Mouse (Mus musculus): ENCODE data around the gene Ppfibp2.
A peak's percentile ranks its signal among the peaks of the same experiment; 100 is the strongest.

The Ppfibp2 gene

DNA sequence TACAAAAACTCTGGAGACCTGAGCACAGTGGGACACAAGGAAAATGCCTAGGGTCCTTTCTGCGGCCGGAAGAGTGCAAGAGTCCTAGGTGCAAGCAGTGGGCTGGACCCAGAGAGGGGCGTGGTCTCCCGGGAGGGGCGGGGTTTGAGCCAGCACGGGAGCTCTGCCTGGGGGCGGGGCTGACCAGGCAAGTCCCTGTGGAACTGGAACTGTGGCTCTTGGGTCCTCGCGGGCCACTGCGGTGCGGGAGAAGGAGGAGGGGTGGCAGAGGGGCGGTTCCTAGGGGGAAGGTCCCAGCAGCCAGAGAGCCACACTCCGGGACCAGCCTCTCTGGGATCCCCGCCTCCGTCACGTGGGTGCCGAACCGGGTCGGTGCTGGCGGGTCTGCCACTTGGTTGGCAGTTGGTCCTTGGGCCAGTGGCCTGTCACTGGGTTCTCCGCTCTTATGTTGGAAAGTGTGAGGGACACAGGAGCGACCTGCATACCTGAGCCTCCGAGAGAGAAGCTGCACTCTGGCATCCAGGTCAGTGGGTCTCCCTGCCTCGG is at the start of gene Ppfibp2:
TSS of gene Ppfibp2 (plus strand) at position 351 of the 546 bp plus-strand sequence.
- peak; percentile 99 for DNase-seq

- DNase-seq, result peak; percentile 10
These were observed 47.1 kb upstream of the Ppfibp2 start for GRCm38 (mm10) chr7:107547872-107548271.

GRCm38 (mm10) chr7:107553461-107553860 is 41.5 kb upstream of the Ppfibp2 start:
- peak; percentile 63 for DNase-seq

GRCm38 (mm10) chr7:107555906-107556305 is 39.1 kb upstream of the Ppfibp2 start:
- DNase-seq, result peak; percentile 55

DNA sequence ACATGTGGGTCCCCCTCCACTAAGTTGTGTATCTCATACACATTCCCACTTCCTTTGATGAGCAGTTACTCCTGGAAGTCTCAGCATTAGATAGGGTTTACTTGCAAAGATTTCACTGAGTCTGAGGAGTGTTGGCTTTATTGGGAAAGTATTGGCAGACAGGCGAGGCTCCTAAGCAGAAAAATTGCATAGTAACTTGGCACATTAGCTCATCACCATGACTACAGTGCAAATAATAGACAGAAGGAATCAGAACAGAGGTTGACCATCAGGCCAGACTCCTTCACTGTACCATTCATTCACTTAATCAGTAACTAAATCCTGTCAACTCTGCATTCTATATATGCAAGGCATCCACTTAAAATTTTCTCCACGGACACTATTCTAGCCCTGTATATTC is 34.3 kb upstream of the Ppfibp2 start:
- peak; percentile 31 for DNase-seq

- peak; percentile 68 for DNase-seq
These were observed 33.4 kb upstream of the Ppfibp2 start for GRCm38 (mm10) chr7:107561584-107561983.

DNA sequence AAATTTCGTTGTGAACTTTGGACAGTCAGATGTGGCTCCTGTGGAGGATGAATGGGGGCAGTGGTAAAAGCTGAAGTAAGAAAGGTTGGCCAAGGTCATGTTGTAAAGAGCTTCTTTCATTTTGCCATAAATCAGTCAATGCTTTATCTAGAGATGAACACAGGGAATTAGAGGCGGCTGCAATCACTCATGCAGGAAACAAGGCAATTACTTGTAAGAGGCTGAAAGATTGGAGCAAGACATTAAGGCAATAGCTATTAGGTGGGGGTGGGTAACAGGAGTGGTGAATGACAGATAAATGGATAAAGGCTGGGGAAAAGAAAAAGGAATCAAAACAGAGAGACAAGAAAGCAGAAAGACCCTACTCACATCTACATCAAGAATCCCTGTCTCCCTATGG is 31.3 kb upstream of the Ppfibp2 start:
- DNase-seq, result peak; percentile 17

- peak; percentile 96 for DNase-seq
These were observed 27.7 kb upstream of the Ppfibp2 start, which contains the start of gene Olfml1 for GRCm38 (mm10) chr7:107567261-107567671. TSS of gene Olfml1 (plus strand) at chr7:107567446.

- no peak for DNase-seq
These were observed 27.3 kb upstream of the Ppfibp2 start for GRCm38 (mm10) chr7:107567674-107568073.

GRCm38 (mm10) chr7:107568971-107569370 is 26.0 kb upstream of the Ppfibp2 start:
- DNase-seq, result peak; percentile 85

DNA sequence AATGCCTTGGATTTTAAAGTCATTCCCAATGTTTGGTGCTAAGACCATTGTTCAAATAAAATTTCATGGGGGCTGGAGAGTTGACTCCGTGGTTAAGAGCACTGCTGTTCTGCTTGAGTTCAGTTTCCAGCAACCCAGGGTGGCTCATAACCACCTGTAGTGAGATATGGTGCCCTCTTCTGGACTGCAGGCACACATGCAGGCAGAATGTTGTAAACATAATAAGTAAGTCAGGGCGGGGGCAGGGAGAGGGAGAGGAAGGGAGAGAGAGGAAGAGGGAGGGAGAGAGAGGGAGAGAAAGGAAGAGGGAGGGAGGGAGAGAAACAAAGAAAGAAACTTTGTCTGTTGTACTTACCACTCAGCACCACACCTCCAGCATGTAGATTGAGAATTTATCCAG is 21.2 kb upstream of the Ppfibp2 start:
- peak; percentile 61 for DNase-seq

GRCm38 (mm10) chr7:107574276-107574675 is 20.7 kb upstream of the Ppfibp2 start:
- peak; percentile 84 for DNase-seq

- DNase-seq, result peak; percentile 96
These were observed 2.4 kb upstream of the Ppfibp2 start for GRCm38 (mm10) chr7:107592641-107593040.

GRCm38 (mm10) chr7:107593904-107594303 is 1.1 kb upstream of the Ppfibp2 start:
- peak; percentile 96 for DNase-seq

DNA sequence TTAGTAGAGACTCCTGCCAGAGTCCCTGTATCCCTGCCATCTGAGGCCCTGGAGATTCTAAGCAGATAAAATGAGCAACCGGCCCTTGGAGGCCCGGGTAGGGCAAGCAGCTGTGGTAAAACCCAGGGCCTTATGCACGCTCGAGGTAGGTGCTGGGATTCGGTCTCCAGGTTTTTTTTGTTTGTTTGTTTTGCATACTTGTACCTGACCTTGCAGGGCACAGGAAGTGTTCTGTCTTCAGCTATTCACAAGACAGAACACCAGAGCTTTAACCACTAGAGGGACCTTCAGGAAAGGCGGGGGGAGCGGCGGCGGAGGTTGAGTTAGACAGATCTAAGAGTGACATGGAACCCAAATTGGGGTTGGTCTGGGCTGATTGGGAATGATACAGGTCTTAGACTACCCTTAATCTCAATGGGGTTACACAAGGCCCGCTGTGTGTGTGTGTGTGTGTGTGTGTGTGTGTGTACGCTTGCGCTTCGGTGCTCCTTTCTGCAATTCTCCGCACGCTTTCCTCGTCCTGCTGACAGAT is 616 bp upstream of the Ppfibp2 start:
- DNase-seq, result peak; percentile 94

GRCm38 (mm10) chr7:107595426-107595825 is 419 bp downstream of the Ppfibp2 start:
- DNase-seq, result peak; percentile 93

DNA sequence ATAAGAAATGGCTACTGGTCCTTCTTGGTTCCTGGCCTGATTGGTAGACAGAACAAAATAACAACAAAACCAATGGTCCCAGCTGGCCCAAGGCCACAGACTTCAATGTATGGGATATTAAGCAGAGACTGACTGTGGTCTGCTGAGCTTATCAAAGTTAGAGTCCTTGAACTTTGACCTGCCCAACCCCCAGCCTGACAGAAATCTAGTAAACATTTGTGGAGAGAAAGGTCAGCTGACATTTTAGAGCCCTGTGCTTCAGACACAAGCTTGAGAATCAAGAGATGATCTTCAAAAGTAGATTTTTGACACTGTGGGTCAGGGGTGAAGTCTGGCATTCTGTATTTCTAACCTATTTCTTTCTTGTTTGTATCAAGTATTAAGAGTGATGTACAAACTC is 1.7 kb downstream of the Ppfibp2 start:
- no peak for DNase-seq

DNA sequence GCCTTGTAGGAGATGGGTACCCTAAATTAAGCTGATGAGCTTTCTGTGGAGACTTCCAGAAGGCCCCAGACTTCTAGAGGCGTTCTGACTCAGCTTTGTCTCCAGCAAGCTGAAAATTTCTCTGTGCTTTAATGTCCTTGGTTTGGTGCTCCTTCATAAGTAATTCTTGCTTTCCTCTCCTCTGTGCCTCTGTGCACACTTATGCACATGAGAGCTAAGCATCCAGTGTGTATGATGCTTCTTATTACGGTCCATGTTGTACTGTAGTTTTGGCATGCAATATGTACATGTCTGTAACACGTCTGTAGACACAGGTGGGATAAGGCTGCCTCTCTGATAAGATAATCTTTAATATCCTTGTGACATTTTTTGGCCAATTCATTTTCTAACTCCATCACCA is 2.9 kb downstream of the Ppfibp2 start:
- no peak for DNase-seq

- no peak for DNase-seq
These were observed 5.6 kb downstream of the Ppfibp2 start for GRCm38 (mm10) chr7:107600651-107601050.

DNA sequence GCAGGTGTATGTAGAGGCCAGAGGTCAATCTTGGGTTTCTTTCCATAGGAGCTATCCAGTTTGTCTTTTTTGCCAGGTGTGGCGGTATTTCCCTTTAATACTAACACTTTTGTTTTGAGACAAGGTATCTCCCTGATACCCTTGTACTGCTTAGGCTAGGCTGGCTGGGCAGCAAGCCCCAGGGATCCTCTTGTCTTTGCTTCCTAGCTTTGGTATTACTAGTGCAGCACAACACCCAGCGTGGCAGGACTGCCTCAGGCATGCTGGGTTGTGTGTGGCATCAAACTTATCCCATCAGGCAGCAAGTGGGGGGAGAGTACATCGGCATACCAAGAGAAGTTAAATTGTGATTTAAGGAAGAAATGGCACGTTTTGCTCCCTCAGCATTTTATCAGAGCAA is 7.5 kb downstream of the Ppfibp2 start:
- peak; percentile 85 for DNase-seq

- peak; percentile 90 for DNase-seq
These were observed 7.9 kb downstream of the Ppfibp2 start for GRCm38 (mm10) chr7:107602913-107603312.

DNA sequence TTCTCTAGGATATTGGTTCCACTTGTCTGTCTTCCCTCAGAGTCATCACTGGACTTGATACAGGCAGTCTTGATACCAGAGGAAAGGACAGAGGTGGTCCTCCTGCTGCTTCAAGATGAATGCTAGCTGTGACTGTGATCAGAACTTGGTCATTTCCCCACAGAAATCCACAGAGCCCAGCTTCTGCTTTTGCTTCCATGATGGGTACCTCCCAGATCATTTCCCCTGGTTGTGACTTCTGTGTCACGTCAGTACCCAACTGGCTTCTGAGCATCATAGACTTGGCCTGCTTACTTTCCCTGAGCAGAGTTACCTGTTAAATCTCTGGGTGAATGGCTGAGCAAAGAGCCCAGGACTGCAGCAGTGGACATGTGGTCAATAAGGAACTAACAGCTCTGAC is 12.8 kb downstream of the Ppfibp2 start:
- peak; percentile 76 for DNase-seq

DNA sequence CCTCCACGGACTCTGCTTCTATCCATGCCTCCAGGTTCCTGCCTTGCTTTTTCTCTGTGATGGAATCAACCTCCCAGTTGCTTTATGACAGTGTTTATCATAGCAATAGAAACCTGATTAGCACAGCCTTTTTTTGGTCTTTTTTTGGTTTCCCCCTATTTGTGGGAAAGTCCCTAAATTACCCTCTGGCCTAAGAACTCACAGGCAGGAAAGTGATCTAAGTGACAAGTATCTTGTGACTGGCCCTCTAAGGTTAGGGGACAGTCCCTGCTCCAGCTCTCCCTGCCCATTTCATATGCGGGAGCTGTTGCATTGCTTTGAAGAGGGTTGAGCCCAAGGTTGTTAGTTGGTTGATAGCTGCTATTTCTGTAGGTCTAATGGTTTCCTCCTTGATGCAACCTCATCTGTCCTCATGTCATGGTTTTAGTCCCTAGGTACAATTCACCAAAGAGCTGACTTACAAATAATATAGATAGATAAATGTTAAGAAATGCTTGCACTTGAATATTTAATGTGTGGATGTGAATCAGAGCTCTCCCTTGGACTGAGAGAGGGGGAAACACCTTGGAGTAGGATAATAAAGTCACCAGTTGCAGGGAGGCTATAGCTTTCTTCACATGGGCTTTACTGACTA is 14.7 kb downstream of the Ppfibp2 start:
- no peak for DNase-seq

GRCm38 (mm10) chr7:107610880-107611279 is 15.9 kb downstream of the Ppfibp2 start:
- DNase-seq, result no peak

Measured in heart, adult 11 months (tissue).